Mouse (Mus musculus) cortical plate, adult 2 months (tissue): Measurements from ENCODE around the gene Mup5.

Source experiments
- CTCF ChIP-seq: fragments of 200-500 bp; IDR thresholded peaks from 2 replicates; pipeline ENCODE4 v1.5.1; 2011; ENCODE audit warnings: mild to moderate bottlenecking, control low read depth, low read length; ENCODE audit not compliant: insufficient read depth; ENCODE audit errors: extremely low read depth
- POLR2A ChIP-seq: fragments of 200-500 bp; IDR thresholded peaks from 2 replicates; pipeline ENCODE4 v1.6.1; 2011; ENCODE audit warnings: mild to moderate bottlenecking, low read length, control low read depth; ENCODE audit not compliant: insufficient read depth; ENCODE audit errors: extremely low read depth

DNA sequence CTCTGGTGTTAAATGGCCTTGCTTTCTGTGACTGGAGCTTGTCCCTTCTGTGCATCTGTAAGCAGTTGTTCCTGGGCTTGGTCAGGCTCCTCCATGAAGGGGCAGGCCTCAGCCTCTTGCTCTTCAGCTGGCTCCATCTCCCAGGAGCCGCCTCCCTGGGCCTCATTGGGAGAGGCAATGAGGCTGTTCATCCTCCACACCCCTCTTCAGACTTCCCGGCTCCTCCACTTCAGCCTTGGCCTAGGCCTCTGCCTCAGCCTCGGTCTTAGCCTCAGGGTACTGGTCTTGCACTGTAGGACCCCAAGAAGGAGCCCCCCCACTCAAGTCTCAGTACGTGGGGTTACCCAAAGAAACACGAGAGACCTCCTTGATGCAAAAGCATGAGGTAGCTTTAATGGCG, 20.3 kb upstream of the Mup5 start:
- TF ChIP-seq CTCF (no peak), POLR2A (no peak)
